Mouse (Mus musculus) CH12.LX (cell line): ENCODE measurements around the gene Tdrd12. TPM values are rescaled to one million over a fixed set of nuclear protein-coding genes. Genes with fewer than 3 reads are reported as not detected.

Experiments
- DNase-seq: peaks from one replicate; pipeline ENCODE4 v3.0.0-alpha.2; 2013; ENCODE audit errors: extremely low read depth
- H3K27ac ChIP-seq: 2 replicates; pipeline ENCODE4 v1.5.1; 2012; ENCODE audit warnings: low read depth, mild to moderate bottlenecking, control low read depth, moderate library complexity; ENCODE audit not compliant: insufficient read depth
- H3K27me3 ChIP-seq: replicated peaks from 2 replicates; pipeline ENCODE3; 2012; ENCODE audit warnings: inconsistent platforms
- H3K36me3 ChIP-seq, 2 experiments: replicated peaks in 1 of 2; 2 replicates each; pipeline versions ENCODE3 to v1.6.1; 2012; ENCODE audit warnings: inconsistent platforms in 1 of 2, low read length in 1 of 2, mild to moderate bottlenecking in 1 of 2, mixed read lengths in 1 of 2, moderate library complexity in 1 of 2; ENCODE audit not compliant: control insufficient read depth in 1 of 2, insufficient read depth in 1 of 2
- H3K4me1 ChIP-seq, 2 experiments: 2 replicates each; pipeline ENCODE4 v1.6.1; 2012; ENCODE audit warnings: inconsistent platforms in 1 of 2, moderate library complexity in 1 of 2; ENCODE audit not compliant: insufficient read depth in 2 of 2, control insufficient read depth in 1 of 2
- H3K4me2 ChIP-seq: 2 replicates; pipeline ENCODE4 v1.6.1; 2012; ENCODE audit warnings: low read depth, mild to moderate bottlenecking, control low read depth; ENCODE audit not compliant: poor library complexity, insufficient read depth, severe bottlenecking
- H3K4me3 ChIP-seq, 3 experiments: fragments of 150-350 bp in 1 of 3; sonication (generic) in 1 of 3; replicated peaks in 1 of 3; 2 replicates each; pipeline versions ENCODE3 to v1.5.1; 2011 to 2012; ENCODE audit warnings: low read depth in 2 of 3, low read length in 2 of 3, mild to moderate bottlenecking in 2 of 3, moderate library complexity in 2 of 3, control low read depth in 1 of 3, improper control_type of control experiment in 1 of 3, inconsistent platforms in 1 of 3, mixed read lengths in 1 of 3; ENCODE audit not compliant: poor library complexity in 1 of 3
- H3K79me2 ChIP-seq: replicated peaks from 2 replicates; pipeline ENCODE4 v1.6.1; 2012; ENCODE audit warnings: mild to moderate bottlenecking, moderate library complexity; ENCODE audit not compliant: control insufficient read depth, poor library complexity, insufficient read depth, severe bottlenecking; ENCODE audit errors: extremely low read depth
- H3K9ac ChIP-seq: 2 replicates; pipeline ENCODE4 v1.6.1; 2012; ENCODE audit warnings: low read depth, mild to moderate bottlenecking, control low read depth, moderate library complexity; ENCODE audit not compliant: insufficient read depth
- H3K9me3 ChIP-seq: replicated peaks from 2 replicates; pipeline ENCODE3; 2012; ENCODE audit warnings: low read length, inconsistent platforms, mixed read lengths
- BHLHE40 ChIP-seq: IDR thresholded peaks from 2 replicates; pipeline ENCODE4 v1.6.1; 2011; ENCODE audit warnings: mild to moderate bottlenecking, low read depth, low read length, improper control_type of control experiment
- CHD1 ChIP-seq: IDR thresholded peaks from 2 replicates; pipeline ENCODE4 v1.6.1; 2012; ENCODE audit warnings: low read depth, low read length, improper control_type of control experiment, inconsistent platforms
- CHD2 ChIP-seq: IDR thresholded peaks from 2 replicates; pipeline ENCODE4 v1.6.1; 2011; ENCODE audit warnings: low read length, improper control_type of control experiment
- CTCF ChIP-seq, 2 experiments: IDR thresholded peaks in 1 of 2; conservative IDR thresholded peaks in 1 of 2; 2 replicates each; pipeline ENCODE4 v1.5.1; 2011 to 2012; ENCODE audit warnings: low read depth in 2 of 2, low read length in 2 of 2, improper control_type of control experiment in 1 of 2, inconsistent platforms in 1 of 2, mild to moderate bottlenecking in 1 of 2, moderate library complexity in 1 of 2
- E2F4 ChIP-seq: IDR thresholded peaks from 2 replicates; pipeline ENCODE4 v1.6.1; 2011; ENCODE audit warnings: low read depth, low read length, improper control_type of control experiment; ENCODE audit not compliant: insufficient replicate concordance
- ETS1 ChIP-seq: conservative IDR thresholded peaks from 2 replicates; pipeline ENCODE4 v1.6.1; 2012; ENCODE audit warnings: low read depth, mild to moderate bottlenecking, inconsistent platforms, low read length, improper control_type of control experiment, moderate library complexity
- HCFC1 ChIP-seq: IDR thresholded peaks from 2 replicates; pipeline ENCODE4 v1.6.1; 2012; ENCODE audit warnings: low read depth, mild to moderate bottlenecking, inconsistent platforms, low read length, improper control_type of control experiment
- IRF4 ChIP-seq: IDR thresholded peaks from 2 replicates; pipeline ENCODE4 v1.6.1; 2014; ENCODE audit warnings: low read depth, mild to moderate bottlenecking, inconsistent platforms, low read length, improper control_type of control experiment
- JUN ChIP-seq: IDR thresholded peaks from 2 replicates; pipeline ENCODE4 v1.6.1; 2011; ENCODE audit warnings: low read depth, mild to moderate bottlenecking, low read length, improper control_type of control experiment, moderate library complexity; ENCODE audit not compliant: insufficient read depth
- MEF2A ChIP-seq: IDR thresholded peaks from 2 replicates; pipeline ENCODE4 v1.6.1; 2014; ENCODE audit warnings: low read depth, mild to moderate bottlenecking, inconsistent platforms, low read length, improper control_type of control experiment, borderline replicate concordance
- POLR2A ChIP-seq: IDR thresholded peaks from 2 replicates; pipeline ENCODE4 v1.6.1; 2011; ENCODE audit warnings: low read depth, mild to moderate bottlenecking, improper control_type of control experiment, low read length
- POLR2AphosphoS2 ChIP-seq: IDR thresholded peaks from 2 replicates; pipeline ENCODE4 v1.6.1; 2011; ENCODE audit warnings: low read depth, low read length, improper control_type of control experiment
- RAD21 ChIP-seq: IDR thresholded peaks from 2 replicates; pipeline ENCODE4 v1.6.1; 2011; ENCODE audit warnings: low read depth, mild to moderate bottlenecking, low read length, improper control_type of control experiment, moderate library complexity
- SIN3A ChIP-seq: IDR thresholded peaks from 2 replicates; pipeline ENCODE4 v1.6.1; 2012; ENCODE audit warnings: low read length, improper control_type of control experiment, inconsistent platforms
- SMC3 ChIP-seq: IDR thresholded peaks from 2 replicates; pipeline ENCODE4 v1.6.1; 2011; ENCODE audit warnings: low read depth, low read length, improper control_type of control experiment
- TCF12 ChIP-seq: IDR thresholded peaks from 2 replicates; pipeline ENCODE4 v1.6.1; 2014; ENCODE audit warnings: low read depth, mild to moderate bottlenecking, inconsistent platforms, low read length, improper control_type of control experiment
- USF1 ChIP-seq: IDR thresholded peaks from 2 replicates; pipeline ENCODE4 v1.6.1; 2014; ENCODE audit warnings: low read depth, mild to moderate bottlenecking, inconsistent platforms, low read length, improper control_type of control experiment
- USF2 ChIP-seq: conservative IDR thresholded peaks from 2 replicates; pipeline ENCODE4 v1.6.1; 2011; ENCODE audit warnings: low read depth, low read length, improper control_type of control experiment
- dilution Hi-C: fragments of 300-500 bp; cut with MboI; formaldehyde crosslinking; loops from 2 replicates; pipeline ENCODE4 v1.14.3; 2020; ENCODE audit warnings: low sequenced_read_pairs; ENCODE audit not compliant: extremely low pct_unique_long_range_greater_than_20kb, extremely low pct_ligation_motif_present
- in situ Hi-C: fragments of 300-500 bp; cut with MboI; formaldehyde crosslinking; loops from 3 replicates; pipeline ENCODE4 v1.14.3; 2019; ENCODE audit warnings: low sequenced_read_pairs, low pct_ligation_motif_present, low pct_unique_long_range_greater_than_20kb, mixed read lengths
- polyA plus RNA-seq: library from polyadenylated mRNA; unstranded; fragments of >175 nt; gene quantifications from 2 replicates; pipeline ENCODE4 v1.2.1, GENCODE M21; 2012; ENCODE audit warnings: low read depth; ENCODE audit not compliant: insufficient read length
- total RNA-seq, 2 experiments: library from RNA; depleted of rRNA; stranded (reverse); fragments of 300-350 nt in 1 of 2; fragments of >200 nt in 1 of 2; gene quantifications; 2 replicates each; pipeline ENCODE4 v1.2.3; 2012 to 2014

Tdrd12 gene
- total and polyA plus RNA-seq, 3 experiments: 0.08 to 0.21 (median 0.19) TPM

GRCm38 (mm10) chr7:35564067-35564865 lies 26.7 kb upstream of the Tdrd12 start:
- dilution Hi-C loops (no loop called here), in situ Hi-C loops (loop anchor here (25.0 kb wide), 1 partner anchor 177 kb away; the partner anchor contains the start of genes Cep89 and Faap24)
- no peak for DNase-seq
- peaks cover 0 to 5% of the 10 kb centered on the region in 2 experiments; a peak in 1 of 4 replicates for H3K4me1 ChIP-seq
- no peak for TF ChIP-seq TCF12
- no peak for TF ChIP-seq USF1
- TF ChIP-seq SIN3A: no peak
- TF ChIP-seq IRF4: no peak
- TF ChIP-seq CHD2: no peak
- no peak for TF ChIP-seq ETS1
- TF ChIP-seq, all 38 proteins: peak for 0
- Histone ChIP-seq H3K27ac (no peak overlapping the region), H3K27me3 (peaks cover 19% of the 10 kb centered on the region), H3K79me2 (no peaks in the 10 kb centered on the region), H3K4me2 (no peak overlapping the region), H3K4me3 (no peak overlapping the region), H3K36me3 (no peaks in the 10 kb centered on the region), H3K9me3 (no peaks in the 10 kb centered on the region), H3K9ac (no peak overlapping the region)

GRCm38 (mm10) chr7:35563071-35563470 lies 25.5 kb upstream of the Tdrd12 start:
- peaks cover 0 to 5% of the 10 kb centered on the region in 2 experiments; a peak in 1 of 4 replicates for H3K4me1 ChIP-seq

GRCm38 (mm10) chr7:35559838-35560237 lies 22.3 kb upstream of the Tdrd12 start:
- peaks cover 0 to 5% of the 10 kb centered on the region in 2 experiments; a peak in 1 of 4 replicates for H3K4me1 ChIP-seq

More at GRCm38 (mm10) chr7:35563071-35563470, 25.5 kb upstream of the Tdrd12 start:
- no peak overlapping the region for H3K4me2 ChIP-seq
- no peaks in the 10 kb centered on the region for H3K36me3 ChIP-seq
- dilution Hi-C loops: no loop called here
- no peaks in the 10 kb centered on the region for H3K9me3 ChIP-seq
- no peak overlapping the region for H3K4me3 ChIP-seq
- H3K79me2 ChIP-seq: no peaks in the 10 kb centered on the region
- TF ChIP-seq BHLHE40 (no peak), SMC3 (no peak), HCFC1 (no peak), POLR2A (no peak), USF2 (no peak), MEF2A (no peak), CTCF (conservative IDR thresholded peaks at IDR 0.05 in 1 of 2, IDR thresholded peaks at IDR 0.05 in 1 of 2; ENCODE audit: low read depth in 2 of 2, low read length in 2 of 2) (no peak), JUN (no peak), RAD21 (no peak), CHD1 (no peak), E2F4 (no peak)
- no peak overlapping the region for H3K9ac ChIP-seq
- H3K27ac ChIP-seq: no peak overlapping the region
- in situ Hi-C loops: loop anchor here (25.0 kb wide), 1 partner anchor 176 kb away; the partner anchor contains the start of genes Cep89 and Faap24
- H3K27me3 ChIP-seq: peaks cover 19% of the 10 kb centered on the region
- no peak for DNase-seq

More at GRCm38 (mm10) chr7:35559838-35560237, 22.3 kb upstream of the Tdrd12 start:
- DNase-seq: no peak
- no peak overlapping the region for H3K4me3 ChIP-seq
- H3K27ac ChIP-seq: no peak overlapping the region
- H3K36me3 ChIP-seq: no peaks in the 10 kb centered on the region
- dilution Hi-C loops: no loop called here
- no peak overlapping the region for H3K9ac ChIP-seq
- peaks cover 19% of the 10 kb centered on the region for H3K27me3 ChIP-seq
- no peaks in the 10 kb centered on the region for H3K9me3 ChIP-seq
- no peak for TF ChIP-seq BHLHE40
- TF ChIP-seq POLR2AphosphoS2: no peak
- H3K4me2 ChIP-seq: no peak overlapping the region
- H3K79me2 ChIP-seq: no peaks in the 10 kb centered on the region
- in situ Hi-C loops: loop anchor here (25.0 kb wide), 1 partner anchor 173 kb away; the partner anchor contains the start of genes Cep89 and Faap24
